Mouse (Mus musculus) testis, adult 2 months (tissue): ENCODE data around the gene Svip.

Source experiments
- CTCF ChIP-seq: fragments of 200-500 bp; IDR thresholded peaks from 2 replicates; pipeline ENCODE4 v1.5.1; 2012; ENCODE audit warnings: low read depth, mild to moderate bottlenecking, inconsistent platforms, low read length, moderate library complexity; ENCODE audit not compliant: control insufficient read depth, insufficient read depth, insufficient replicate concordance
- POLR2A ChIP-seq: fragments of 200-500 bp; IDR thresholded peaks from 2 replicates; pipeline ENCODE4 v1.6.1; 2012; ENCODE audit warnings: low read depth, mild to moderate bottlenecking, inconsistent platforms, low read length, moderate library complexity; ENCODE audit not compliant: control insufficient read depth

DNA sequence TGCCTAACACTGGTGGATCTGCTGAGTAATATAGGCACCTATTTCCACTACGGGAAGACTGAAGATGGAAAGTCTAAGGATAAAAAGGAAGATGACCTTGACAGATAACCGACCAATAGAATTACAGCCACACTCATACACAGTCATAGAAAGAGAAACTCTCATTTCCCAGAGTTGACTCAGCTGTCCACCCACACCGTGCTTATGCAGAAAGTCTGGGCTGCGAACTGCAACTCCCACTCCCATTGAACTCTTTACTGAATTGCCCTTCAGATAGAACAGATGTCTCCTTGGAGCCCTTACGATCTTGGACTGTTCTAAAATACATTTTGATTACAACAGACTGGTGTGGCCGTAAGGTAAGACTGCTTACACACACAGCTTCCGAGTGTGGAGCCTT, 41.1 kb downstream of the Svip start:
- TF ChIP-seq POLR2A = no peak
- TF ChIP-seq CTCF = no peak
